Mouse (Mus musculus): ENCODE measurements around the gene Gpr25. TPM values are rescaled to one million over a fixed set of nuclear protein-coding genes. Genes with fewer than 3 reads are reported as not detected.

The Gpr25 gene
- total and polyA plus RNA-seq, 3 experiments: not detected

GRCm38 (mm10) chr1:136232285-136232926 lies 28.3 kb downstream of the Gpr25 start:
- DNase-seq: no peak
- H3K4me3 ChIP-seq: no peak overlapping the region
- H3K27ac ChIP-seq: no peak overlapping the region
- no peaks in the 10 kb centered on the region for H3K79me2 ChIP-seq (replicated peaks; ENCODE audit: control insufficient read depth, insufficient read depth, low read length)
- H3K4me1 ChIP-seq (ENCODE audit: control insufficient read depth, insufficient read depth, low read length): no peaks in the 10 kb centered on the region
- H3K27me3 ChIP-seq (ENCODE audit: control insufficient read depth, insufficient read depth, low read length): peaks cover 11% of the 10 kb centered on the region
- WGBS: 16% methylated on average over 9 of the region's 9 CpGs
- no peak for TF ChIP-seq CTCF (IDR thresholded peaks at IDR 0.05)
- no peak for TF ChIP-seq EP300 (IDR thresholded peaks at IDR 0.05; ENCODE audit: insufficient read depth, low read depth, low read length)
- no peak for TF ChIP-seq POLR2A (IDR thresholded peaks at IDR 0.05; ENCODE audit: insufficient read depth, low read depth, low read length)
- intact Hi-C loops (cut with DNase I): no loop called here
- H3K9ac ChIP-seq (ENCODE audit: low read depth, low read length): no peak overlapping the region
- H3K36me3 ChIP-seq (ENCODE audit: control insufficient read depth, insufficient read depth, low read length): no peaks in the 10 kb centered on the region

GRCm38 (mm10) chr1:136231596-136231995 lies 29.1 kb downstream of the Gpr25 start:
- Histone ChIP-seq H3K4me3 (no peak overlapping the region), H3K27me3 (ENCODE audit: control insufficient read depth, insufficient read depth, low read length) (peaks cover 11% of the 10 kb centered on the region), H3K36me3 (ENCODE audit: control insufficient read depth, insufficient read depth, low read length) (no peaks in the 10 kb centered on the region), H3K27ac (no peak overlapping the region), H3K79me2 (replicated peaks; ENCODE audit: control insufficient read depth, insufficient read depth, low read length) (no peaks in the 10 kb centered on the region), H3K9ac (ENCODE audit: low read depth, low read length) (no peak overlapping the region), H3K4me1 (ENCODE audit: control insufficient read depth, insufficient read depth, low read length) (no peaks in the 10 kb centered on the region)
- intact Hi-C loops (cut with DNase I): no loop called here
- no peak for DNase-seq
- 20% methylated on average over 6 of the region's 6 CpGs for WGBS
- no peak for TF ChIP-seq POLR2A (IDR thresholded peaks at IDR 0.05; ENCODE audit: insufficient read depth, low read depth, low read length)
- no peak for TF ChIP-seq EP300 (IDR thresholded peaks at IDR 0.05; ENCODE audit: insufficient read depth, low read depth, low read length)
- no peak for TF ChIP-seq CTCF (IDR thresholded peaks at IDR 0.05)

DNA sequence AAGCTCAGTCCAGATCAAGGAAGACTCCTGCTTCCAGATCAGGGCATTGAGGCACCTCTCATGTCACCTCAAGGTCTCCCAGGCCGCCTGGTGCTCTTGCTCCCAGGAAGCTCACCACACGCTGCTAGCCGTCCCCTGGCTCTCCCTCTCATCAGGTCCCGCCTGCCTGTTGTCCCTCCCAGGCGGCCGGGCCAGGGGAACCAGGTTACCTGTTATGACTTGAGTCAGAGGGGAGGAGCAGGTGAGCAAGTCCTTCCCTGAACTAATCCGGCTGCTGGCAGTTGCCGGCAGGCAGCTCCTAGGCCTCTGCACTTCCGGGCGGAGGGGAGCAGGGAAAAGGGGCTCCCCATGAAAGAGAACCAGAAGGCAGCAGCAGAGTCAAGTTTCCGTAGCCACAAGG lies 30.5 kb downstream of the Gpr25 start:
- no peaks in the 10 kb centered on the region for H3K36me3 ChIP-seq (ENCODE audit: control insufficient read depth, insufficient read depth, low read length)
- DNase-seq: no peak
- TF ChIP-seq EP300 (IDR thresholded peaks at IDR 0.05; ENCODE audit: insufficient read depth, low read depth, low read length): no peak
- no peak for TF ChIP-seq CTCF (IDR thresholded peaks at IDR 0.05)
- no peak for TF ChIP-seq POLR2A (IDR thresholded peaks at IDR 0.05; ENCODE audit: insufficient read depth, low read depth, low read length)
- no peak overlapping the region for H3K4me3 ChIP-seq
- WGBS: 75% methylated on average over 11 of the region's 11 CpGs
- no peak overlapping the region for H3K27ac ChIP-seq
- no peaks in the 10 kb centered on the region for H3K4me1 ChIP-seq (ENCODE audit: control insufficient read depth, insufficient read depth, low read length)
- H3K79me2 ChIP-seq (replicated peaks; ENCODE audit: control insufficient read depth, insufficient read depth, low read length): no peaks in the 10 kb centered on the region
- peaks cover 11% of the 10 kb centered on the region for H3K27me3 ChIP-seq (ENCODE audit: control insufficient read depth, insufficient read depth, low read length)
- H3K9ac ChIP-seq (ENCODE audit: low read depth, low read length): no peak overlapping the region
- intact Hi-C loops (cut with DNase I): no loop called here

- H3K27me3 ChIP-seq (ENCODE audit: control insufficient read depth, insufficient read depth, low read length): peaks cover 9% of the 10 kb centered on the region
- WGBS: 76% methylated on average over 6 of the region's 6 CpGs
Measured at GRCm38 (mm10) chr1:136229040-136229373, 31.7 kb downstream of the Gpr25 start.

DNA sequence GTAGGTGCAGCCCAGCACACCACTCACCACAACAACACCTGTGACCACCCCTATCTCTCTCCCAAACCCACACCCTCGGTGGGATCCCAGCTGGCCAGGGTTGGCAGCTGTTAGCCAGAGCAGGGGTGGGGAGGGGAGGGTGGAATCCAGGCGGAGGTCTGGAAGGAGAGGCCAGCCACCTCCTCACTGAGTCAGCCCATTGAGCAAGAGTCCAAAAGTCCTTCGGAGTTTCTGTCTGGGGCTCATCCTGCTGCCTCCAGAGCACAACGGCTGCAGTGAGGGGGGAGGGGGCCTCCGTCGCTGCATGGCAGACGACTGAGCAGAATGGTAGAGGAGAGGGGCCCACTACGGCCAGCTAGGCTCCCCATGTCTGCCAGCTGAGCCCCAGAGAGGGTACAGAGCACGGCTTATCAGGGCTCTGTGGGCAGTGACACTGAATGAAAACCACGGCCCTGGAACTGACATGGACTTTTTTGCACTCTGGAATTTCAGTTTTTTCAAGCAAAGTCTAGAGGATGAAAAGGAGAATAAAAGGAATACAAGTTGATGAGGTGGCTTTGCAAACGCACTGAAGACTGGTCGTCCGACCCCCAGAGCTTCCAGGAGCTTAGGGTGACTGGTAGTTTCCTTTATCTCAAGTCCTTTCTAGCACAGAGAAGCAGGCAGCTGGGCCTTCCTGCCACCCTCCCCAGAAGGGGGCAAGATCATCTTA lies 32.2 kb downstream of the Gpr25 start:
- WGBS: 30% methylated on average over 13 of the region's 13 CpGs
- peaks cover 7% of the 10 kb centered on the region for H3K27me3 ChIP-seq (ENCODE audit: control insufficient read depth, insufficient read depth, low read length)
- TF ChIP-seq POLR2A (IDR thresholded peaks at IDR 0.05; ENCODE audit: insufficient read depth, low read depth, low read length) (no peak), EP300 (IDR thresholded peaks at IDR 0.05; ENCODE audit: insufficient read depth, low read depth, low read length) (no peak), CTCF (IDR thresholded peaks at IDR 0.05) (no peak)
- no peak overlapping the region for H3K4me3 ChIP-seq
- H3K36me3 ChIP-seq (ENCODE audit: control insufficient read depth, insufficient read depth, low read length): no peaks in the 10 kb centered on the region
- intact Hi-C loops (cut with DNase I): no loop called here
- no peak overlapping the region for H3K9ac ChIP-seq (ENCODE audit: low read depth, low read length)
- no peaks in the 10 kb centered on the region for H3K79me2 ChIP-seq (replicated peaks; ENCODE audit: control insufficient read depth, insufficient read depth, low read length)
- DNase-seq: peak in 1 of 2 experiments; percentile 9
- no peaks in the 10 kb centered on the region for H3K4me1 ChIP-seq (ENCODE audit: control insufficient read depth, insufficient read depth, low read length)
- H3K27ac ChIP-seq: no peak overlapping the region

More at GRCm38 (mm10) chr1:136229040-136229373, 31.7 kb downstream of the Gpr25 start:
- Histone ChIP-seq H3K9ac (ENCODE audit: low read depth, low read length) (no peak overlapping the region), H3K79me2 (replicated peaks; ENCODE audit: control insufficient read depth, insufficient read depth, low read length) (no peaks in the 10 kb centered on the region), H3K27ac (no peak overlapping the region), H3K4me3 (no peak overlapping the region), H3K4me1 (ENCODE audit: control insufficient read depth, insufficient read depth, low read length) (no peaks in the 10 kb centered on the region), H3K36me3 (ENCODE audit: control insufficient read depth, insufficient read depth, low read length) (no peaks in the 10 kb centered on the region)
- TF ChIP-seq CTCF (IDR thresholded peaks at IDR 0.05) (no peak), EP300 (IDR thresholded peaks at IDR 0.05; ENCODE audit: insufficient read depth, low read depth, low read length) (no peak), POLR2A (IDR thresholded peaks at IDR 0.05; ENCODE audit: insufficient read depth, low read depth, low read length) (no peak)
- intact Hi-C loops (cut with DNase I): no loop called here
- DNase-seq: no peak

DNA sequence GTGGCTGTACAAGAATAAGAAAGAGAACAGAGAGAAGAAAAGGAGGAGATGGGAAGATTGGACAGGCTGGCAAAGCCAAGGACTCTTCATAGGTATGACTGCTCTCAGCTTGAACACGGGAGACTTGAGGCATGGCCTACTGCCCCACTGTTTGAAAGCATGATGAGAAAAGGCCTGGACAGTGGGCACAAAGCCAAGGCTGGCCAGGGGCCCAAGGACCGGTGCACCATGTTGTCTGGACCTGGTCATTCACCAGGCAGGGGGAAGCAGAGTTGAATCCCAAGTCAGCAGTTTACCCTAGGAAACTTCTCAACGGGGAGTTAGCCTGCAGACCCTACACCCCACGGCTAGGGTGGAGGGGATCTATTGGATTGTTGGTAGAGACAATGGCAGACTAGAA lies 32.8 kb downstream of the Gpr25 start:
- Histone ChIP-seq H3K9ac (ENCODE audit: low read depth, low read length) (no peak overlapping the region), H3K27me3 (ENCODE audit: control insufficient read depth, insufficient read depth, low read length) (peaks cover 7% of the 10 kb centered on the region), H3K27ac (no peak overlapping the region), H3K4me1 (ENCODE audit: control insufficient read depth, insufficient read depth, low read length) (no peaks in the 10 kb centered on the region), H3K79me2 (replicated peaks; ENCODE audit: control insufficient read depth, insufficient read depth, low read length) (no peaks in the 10 kb centered on the region), H3K4me3 (no peak overlapping the region), H3K36me3 (ENCODE audit: control insufficient read depth, insufficient read depth, low read length) (no peaks in the 10 kb centered on the region)
- TF ChIP-seq POLR2A (IDR thresholded peaks at IDR 0.05; ENCODE audit: insufficient read depth, low read depth, low read length) (no peak), EP300 (IDR thresholded peaks at IDR 0.05; ENCODE audit: insufficient read depth, low read depth, low read length) (no peak), CTCF (IDR thresholded peaks at IDR 0.05) (no peak)
- DNase-seq: no peak
- WGBS: 55% methylated on average over 4 of the region's 4 CpGs
- intact Hi-C loops (cut with DNase I): no loop called here
